Mouse (Mus musculus) brain, embryonic 14.5 days (tissue): ENCODE data around the gene Rasgrf2. TPM values are rescaled to one million over a fixed set of nuclear protein-coding genes. Genes with fewer than 3 reads are reported as not detected.
A peak's percentile ranks its signal among the peaks of the same experiment; 100 is the strongest.

Experiments used
- DNase-seq: peaks from one replicate; pipeline ENCODE4 v3.0.0-alpha.2; 2011; ENCODE audit warnings: low read depth
- CTCF ChIP-seq: fragments of 200-500 bp; IDR thresholded peaks from 2 replicates; pipeline ENCODE4 v1.5.1; 2012; ENCODE audit warnings: inconsistent platforms, mild to moderate bottlenecking, moderate library complexity, borderline replicate concordance; ENCODE audit not compliant: insufficient read depth, insufficient read length; ENCODE audit errors: extremely low read depth
- POLR2A ChIP-seq: fragments of 200-500 bp; IDR thresholded peaks from 2 replicates; pipeline ENCODE4 v1.6.1; 2012; ENCODE audit warnings: mild to moderate bottlenecking, inconsistent platforms, borderline replicate concordance; ENCODE audit not compliant: poor library complexity, insufficient read depth, insufficient read length, severe bottlenecking; ENCODE audit errors: extremely low read depth
- polyA plus RNA-seq: library from polyadenylated mRNA; depleted of rRNA; stranded (reverse); fragments of >200 nt; gene quantifications from 2 replicates; pipeline ENCODE4 v1.2.3, GENCODE M21; 2012

The Rasgrf2 gene
- polyA plus RNA-seq, 1 experiment: 6.9 TPM

DNA sequence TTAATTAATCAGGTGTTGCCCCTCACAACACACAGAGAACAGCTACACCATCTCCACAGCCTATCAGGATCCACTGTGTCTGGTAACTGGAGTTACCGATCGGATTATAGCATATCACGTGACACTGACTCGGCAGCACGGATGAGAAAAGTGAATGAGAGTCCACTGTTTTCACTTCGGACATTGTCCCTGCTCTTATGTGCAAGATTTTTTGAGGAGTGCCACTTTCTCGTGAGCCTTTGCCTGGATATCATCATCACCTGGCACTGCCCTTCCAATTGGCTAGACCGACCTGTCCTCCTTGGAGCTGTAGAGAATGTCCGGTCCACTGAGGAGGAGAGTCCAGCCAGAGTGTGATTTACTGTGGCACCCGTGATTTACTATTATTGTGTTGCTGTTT, 109.3 kb downstream of the Rasgrf2 start:
- TF ChIP-seq CTCF (no peak), POLR2A (no peak)
- no peak for DNase-seq

DNA sequence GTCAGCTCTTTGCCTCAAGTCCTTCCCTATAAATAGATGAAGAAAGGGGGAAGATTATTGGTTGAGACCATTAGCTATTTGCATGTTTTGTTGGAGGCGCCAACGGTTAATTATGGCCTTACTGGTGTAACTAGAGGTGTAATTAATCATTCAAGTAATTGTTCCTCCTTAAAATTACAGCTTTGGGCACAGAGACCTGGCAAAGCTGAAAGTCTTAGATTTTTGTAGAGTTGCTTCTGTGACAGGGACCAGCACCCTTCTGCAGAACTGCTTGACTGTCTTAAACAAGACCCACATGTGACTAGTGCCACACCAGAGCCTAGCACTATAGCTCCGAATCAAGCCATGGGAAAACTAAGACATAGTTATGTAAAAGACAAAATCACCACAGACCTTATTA, 134.5 kb downstream of the Rasgrf2 start:
- TF ChIP-seq CTCF (no peak), POLR2A (no peak)
- peak; percentile 70 for DNase-seq

DNA sequence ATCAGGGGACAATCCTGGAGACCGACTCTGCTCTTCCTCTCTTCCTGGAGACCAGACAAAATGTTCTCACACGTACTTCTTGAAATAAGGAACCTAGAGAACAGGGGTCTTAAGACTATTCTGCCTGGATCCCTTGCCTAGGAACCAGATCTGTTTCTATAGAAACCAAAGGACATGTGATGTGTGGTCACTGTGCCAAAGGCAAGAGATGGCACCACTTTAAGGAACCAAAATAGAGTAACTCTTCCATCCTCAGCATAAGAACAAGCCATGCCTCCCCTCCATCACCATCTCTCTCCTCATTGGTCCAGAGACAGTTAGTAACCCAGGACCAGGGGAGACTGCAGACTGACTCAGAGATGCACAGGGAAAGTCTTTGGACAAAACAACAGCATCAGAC, 140.0 kb downstream of the Rasgrf2 start:
- TF ChIP-seq POLR2A: no peak
- DNase-seq: no peak

DNA sequence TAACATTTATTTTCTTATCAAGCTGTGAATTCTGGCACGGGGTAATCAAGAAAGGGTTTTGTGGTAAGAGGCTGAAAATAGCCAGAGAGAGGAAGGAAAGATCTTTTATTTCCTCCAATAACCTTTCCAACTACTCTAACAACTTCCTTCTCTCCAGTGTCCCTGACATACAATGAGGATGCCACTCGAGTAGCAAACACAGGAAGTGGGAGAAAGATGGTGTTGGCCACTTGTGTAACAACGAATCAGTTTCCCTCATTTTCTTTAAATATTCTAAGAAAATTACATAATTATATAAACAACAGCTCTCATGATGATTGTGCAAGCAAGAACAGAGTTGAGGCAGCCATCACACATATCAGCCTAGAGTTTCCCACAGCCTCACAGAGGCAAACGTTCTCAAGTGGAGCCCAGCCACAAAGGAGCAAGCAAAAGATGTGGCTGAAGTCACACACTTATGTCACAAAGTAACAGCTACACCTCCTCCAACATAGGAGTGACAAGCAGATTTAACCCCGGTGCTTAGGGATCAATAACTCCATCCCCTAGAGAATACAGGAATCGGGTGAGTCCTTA, 140.7 kb downstream of the Rasgrf2 start:
- DNase-seq: no peak
- no peak for TF ChIP-seq CTCF
- no peak for TF ChIP-seq POLR2A

DNA sequence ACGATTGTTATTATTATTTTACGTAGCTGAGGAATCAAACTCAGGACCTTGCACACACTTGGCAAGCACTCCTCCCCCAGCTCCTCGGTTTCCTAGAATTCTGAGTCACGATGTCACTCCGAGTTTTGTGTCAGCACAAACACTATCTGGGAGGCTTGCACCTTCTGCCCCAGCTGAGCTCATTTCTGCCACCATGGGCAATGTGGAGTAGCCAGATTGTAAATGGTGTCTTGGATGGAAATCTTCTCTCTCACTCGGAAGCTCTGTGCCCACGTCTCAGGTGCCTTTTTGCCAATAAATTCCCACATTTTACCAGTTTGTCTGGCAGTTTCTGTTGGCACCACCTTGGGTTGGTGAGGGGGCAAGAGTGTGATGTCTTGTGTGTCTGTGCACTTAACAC, 143.1 kb downstream of the Rasgrf2 start:
- no peak for DNase-seq
- TF ChIP-seq POLR2A: no peak
- TF ChIP-seq CTCF: no peak

DNA sequence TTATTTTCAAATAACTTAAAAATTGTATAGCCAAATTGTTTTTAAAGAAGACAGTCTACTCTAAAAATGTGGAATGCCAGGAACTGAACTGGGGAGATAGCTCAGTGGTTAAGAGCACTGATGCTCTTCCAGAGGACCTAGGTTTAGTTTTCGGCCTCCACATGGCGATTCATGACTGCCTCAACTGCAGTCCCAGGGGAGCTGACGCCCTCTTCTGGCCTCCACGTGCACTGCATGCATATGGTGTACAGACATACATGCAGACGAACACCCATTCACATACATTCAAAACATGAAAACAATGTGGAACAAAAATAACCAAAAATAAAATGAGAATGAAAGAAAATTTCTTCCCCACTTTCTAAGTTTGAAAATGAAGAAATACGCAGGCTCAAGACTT, 144.5 kb downstream of the Rasgrf2 start:
- no peak for TF ChIP-seq CTCF
- no peak for TF ChIP-seq POLR2A
- DNase-seq: no peak

DNA sequence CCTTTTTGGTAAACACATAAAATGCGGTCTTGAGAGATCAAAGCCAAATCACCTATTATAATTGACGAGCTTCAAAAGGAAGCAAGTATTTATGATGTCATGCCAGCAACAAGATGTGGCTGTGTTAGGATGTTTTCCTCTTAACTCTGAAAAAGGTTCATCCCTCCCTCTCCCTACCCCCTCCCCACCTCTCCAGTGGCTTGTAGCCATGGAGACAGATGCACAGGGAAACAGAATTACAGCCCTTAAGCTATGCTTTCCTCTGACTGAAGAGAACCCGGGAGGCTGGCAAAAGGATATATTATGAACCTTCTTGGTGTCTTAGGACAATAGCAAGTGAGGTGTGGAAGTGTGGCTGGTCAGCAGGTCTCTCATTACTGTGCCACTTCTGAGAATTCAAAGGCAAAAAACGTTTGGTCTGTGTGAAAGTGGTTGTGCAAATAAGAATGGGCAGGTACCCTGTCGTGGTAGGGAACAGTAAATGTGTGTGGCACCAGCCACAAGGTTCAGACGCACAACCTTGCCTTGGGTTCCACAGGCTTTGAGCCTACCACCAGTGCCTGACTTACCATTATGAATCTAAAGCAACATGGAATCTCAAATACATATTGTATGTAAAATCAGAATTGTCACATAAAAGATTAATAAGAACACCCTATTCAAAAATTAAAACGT, 145.4 kb downstream of the Rasgrf2 start:
- DNase-seq: peak; percentile 78
- TF ChIP-seq POLR2A: no peak
- no peak for TF ChIP-seq CTCF

DNA sequence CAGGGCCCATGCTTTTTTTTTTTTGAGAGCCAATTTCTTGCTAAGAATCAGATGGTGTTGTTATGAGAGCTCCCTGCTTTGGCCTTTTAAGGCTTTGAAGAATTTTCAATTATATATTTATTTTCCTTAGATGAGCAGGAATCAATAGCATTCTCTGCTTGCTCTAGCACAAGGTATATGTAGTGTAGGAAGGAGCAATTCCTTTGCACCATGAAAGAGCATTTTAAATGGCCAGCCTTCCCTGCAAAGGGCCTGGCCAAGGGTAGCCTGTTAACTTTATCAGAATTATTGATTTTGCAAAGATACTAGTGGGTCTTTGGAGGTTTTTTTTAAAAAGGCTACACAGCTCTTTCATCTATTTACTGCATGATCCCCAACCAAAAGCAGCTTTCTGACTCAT, 146.4 kb downstream of the Rasgrf2 start:
- DNase-seq: no peak
- TF ChIP-seq CTCF: no peak
- no peak for TF ChIP-seq POLR2A

DNA sequence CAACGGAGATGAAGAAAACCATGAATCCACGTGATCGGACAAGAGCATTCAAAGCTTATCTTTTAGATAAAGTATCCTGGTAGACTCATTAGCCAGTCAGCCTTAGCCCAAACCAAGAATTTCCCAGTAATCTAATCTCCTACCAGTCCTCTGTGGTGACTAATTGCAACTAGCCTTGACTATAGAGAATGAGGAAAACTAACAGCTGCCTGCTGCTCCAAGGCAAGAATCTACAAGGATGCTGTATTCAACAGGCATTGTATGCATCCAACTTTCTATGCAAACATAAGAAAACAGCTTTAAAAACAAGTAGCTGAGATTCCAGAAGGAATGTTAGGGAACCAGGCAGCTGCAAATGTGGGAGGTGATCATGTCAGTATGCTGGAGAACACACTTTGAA, 149.4 kb downstream of the Rasgrf2 start:
- no peak for DNase-seq
- no peak for TF ChIP-seq CTCF
- TF ChIP-seq POLR2A: no peak

DNA sequence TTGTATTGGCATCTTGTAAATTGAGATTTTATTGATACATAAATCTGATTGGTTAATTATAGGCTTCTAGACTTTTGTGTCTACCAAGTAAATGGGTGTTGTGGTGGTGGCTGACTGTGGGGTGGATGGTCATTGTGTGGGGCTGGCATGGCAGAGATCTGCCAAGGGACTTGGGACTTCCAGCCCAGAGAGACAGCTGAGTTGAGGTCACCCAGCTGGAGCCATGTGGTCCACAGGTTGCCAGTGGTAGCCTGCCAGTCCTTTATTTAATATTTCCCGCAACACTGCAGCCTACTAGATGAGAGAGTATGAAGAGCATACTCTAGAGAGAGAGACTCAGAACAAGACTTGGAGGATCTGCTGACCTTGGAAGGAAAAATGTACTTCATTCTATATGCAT, 150.0 kb downstream of the Rasgrf2 start:
- TF ChIP-seq POLR2A (no peak), CTCF (no peak)
- DNase-seq: no peak

DNA sequence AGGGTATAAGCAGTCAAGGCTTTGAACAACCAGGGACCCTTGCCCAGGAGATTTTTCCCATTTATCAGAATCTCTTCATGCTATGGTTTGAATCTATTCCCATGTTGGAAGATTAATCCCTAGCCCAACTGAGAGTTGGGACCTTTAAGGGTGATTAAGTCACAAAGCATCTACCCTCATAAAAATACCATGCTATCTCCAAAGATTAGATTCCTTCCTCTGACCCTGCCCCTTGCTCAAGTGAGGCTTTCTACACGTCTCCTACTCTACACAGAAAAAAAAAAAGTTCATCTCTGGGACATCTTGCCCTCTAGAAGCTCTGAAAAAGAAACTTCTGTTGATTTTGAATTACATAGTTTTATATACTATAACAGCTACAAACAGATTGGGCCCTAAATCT, 154.5 kb downstream of the Rasgrf2 start:
- TF ChIP-seq CTCF (no peak), POLR2A (no peak)
- no peak for DNase-seq

DNA sequence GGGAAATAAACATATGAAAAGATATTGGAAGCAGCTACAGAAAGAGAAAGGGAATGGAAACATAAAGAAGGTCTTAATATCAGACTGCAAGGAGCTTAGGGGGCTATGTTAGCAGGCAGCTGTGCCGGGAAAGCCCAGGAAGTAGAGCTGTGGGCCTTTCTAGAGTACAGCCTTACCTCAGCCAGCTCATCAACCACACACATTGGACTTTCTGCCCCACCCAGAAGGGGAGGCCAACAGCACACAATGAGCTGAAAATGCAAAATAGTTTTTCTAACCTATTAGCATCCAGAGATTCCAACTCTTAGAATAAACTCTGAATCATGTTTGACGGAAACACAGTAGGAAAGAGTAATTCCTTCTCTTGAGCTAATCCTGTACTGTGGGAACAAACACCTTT, 154.9 kb downstream of the Rasgrf2 start:
- TF ChIP-seq POLR2A: no peak
- TF ChIP-seq CTCF: no peak
- DNase-seq: no peak

DNA sequence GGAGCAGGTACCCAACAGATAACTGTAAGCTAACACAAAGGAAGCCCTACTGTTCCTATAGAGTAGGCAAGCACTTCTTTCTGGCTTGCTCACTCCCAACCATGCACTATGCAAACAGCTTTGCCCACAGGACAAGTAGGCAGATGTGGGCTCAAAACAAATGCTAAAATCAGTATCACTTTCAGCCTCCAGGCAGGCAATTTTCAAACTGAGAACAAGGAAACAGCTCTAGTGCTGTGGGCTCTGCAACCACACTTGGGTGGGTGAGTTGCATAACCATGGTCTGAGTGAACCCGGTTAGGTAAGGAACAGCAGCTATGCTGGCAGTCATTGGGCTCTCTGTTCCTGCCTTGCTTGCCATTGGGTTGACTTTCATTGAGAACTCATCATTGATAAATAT, 157.3 kb downstream of the Rasgrf2 start:
- TF ChIP-seq POLR2A (no peak), CTCF (no peak)
- DNase-seq: no peak

DNA sequence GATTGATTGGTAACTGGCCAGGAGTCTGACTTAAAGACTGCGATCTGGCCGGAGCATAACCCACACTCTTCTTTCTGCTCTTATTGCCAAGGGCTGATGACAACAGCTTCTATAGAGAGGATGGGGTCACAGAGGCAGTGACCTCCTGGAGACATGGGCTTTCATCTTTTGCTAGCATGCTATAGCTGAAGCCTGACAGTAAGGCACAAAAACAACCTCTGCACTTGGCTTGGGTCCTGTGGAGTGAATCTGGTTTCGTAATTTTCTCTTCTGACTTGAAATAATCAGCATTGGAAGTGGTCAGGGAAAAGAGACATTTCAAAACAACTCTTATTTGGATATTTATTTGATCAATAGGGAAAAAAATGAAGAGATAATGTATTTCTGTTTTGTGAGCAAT, 160.2 kb downstream of the Rasgrf2 start:
- TF ChIP-seq CTCF: no peak
- no peak for TF ChIP-seq POLR2A
- DNase-seq: no peak
